Mouse (Mus musculus) induced T-regulatory cell, adult 2 months (primary cell): ENCODE measurements at regions not wholly inside any gene's neighbourhood (a gene's known extent, or its start where the extent isn't known, plus 50 kb on each side); places are given as distances from the start of the nearest gene placed in this dataset.

Experiments used
- DNase-seq: peaks from one replicate; pipeline ENCODE4 v3.0.0-alpha.2; 2012; ENCODE audit warnings: low read depth

- DNase-seq, result no peak
Observed at GRCm38 (mm10) chr14:105708691-105709090, 187.9 kb downstream of the Spry2 start.

GRCm38 (mm10) chr14:105706756-105707155 is 189.9 kb downstream of the Spry2 start:
- no peak for DNase-seq

GRCm38 (mm10) chr14:105698616-105699015 is 198.0 kb downstream of the Spry2 start:
- DNase-seq, result no peak

- DNase-seq, result no peak
Observed at GRCm38 (mm10) chr14:105698086-105698485, 198.5 kb downstream of the Spry2 start.

- no peak for DNase-seq
Observed at GRCm38 (mm10) chr14:105697398-105697797, 199.2 kb downstream of the Spry2 start.

- no peak for DNase-seq
Observed at GRCm38 (mm10) chr14:105694969-105695368, 201.7 kb downstream of the Spry2 start.

- no peak for DNase-seq
Observed at GRCm38 (mm10) chr14:105693713-105694112, 202.9 kb downstream of the Spry2 start.

- no peak for DNase-seq
Observed at GRCm38 (mm10) chr14:105684826-105685465, 211.7 kb downstream of the Spry2 start.

- DNase-seq, result no peak
Observed at GRCm38 (mm10) chr14:105684329-105684728, 212.3 kb downstream of the Spry2 start.

GRCm38 (mm10) chr14:105676646-105676930 is 220.0 kb downstream of the Spry2 start:
- DNase-seq, result no peak

- DNase-seq, result peak; percentile 6
Observed at GRCm38 (mm10) chr14:105675801-105676645, 220.6 kb downstream of the Spry2 start.

GRCm38 (mm10) chr14:105675006-105675405 is 221.6 kb downstream of the Spry2 start:
- no peak for DNase-seq

GRCm38 (mm10) chr14:105668969-105669368 is 227.7 kb downstream of the Spry2 start:
- DNase-seq, result no peak

GRCm38 (mm10) chr14:105664671-105665198 is 231.9 kb downstream of the Spry2 start:
- no peak for DNase-seq

- no peak for DNase-seq
Observed at GRCm38 (mm10) chr14:105663472-105663871, 233.1 kb downstream of the Spry2 start.

GRCm38 (mm10) chr14:105662839-105663238 is 233.8 kb downstream of the Spry2 start:
- DNase-seq, result no peak

GRCm38 (mm10) chr14:105658316-105658715 is 238.3 kb downstream of the Spry2 start:
- DNase-seq, result no peak

- DNase-seq, result no peak
Observed at GRCm38 (mm10) chr14:105647166-105647565, 249.5 kb downstream of the Spry2 start.

GRCm38 (mm10) chr14:105644428-105644827 is 252.2 kb downstream of the Spry2 start:
- DNase-seq, result no peak

- DNase-seq, result no peak
Observed at GRCm38 (mm10) chr14:105643285-105643957, 253.2 kb downstream of the Spry2 start.

- DNase-seq, result no peak
Observed at GRCm38 (mm10) chr14:105632335-105632734, 264.3 kb downstream of the Spry2 start.

- no peak for DNase-seq
Observed at GRCm38 (mm10) chr14:105631681-105632031, 265.0 kb downstream of the Spry2 start.
